Mouse (Mus musculus) liver, postnatal 0 days (tissue): ENCODE data around the gene Max. TPM values are rescaled to one million over a fixed set of nuclear protein-coding genes. Genes with fewer than 3 reads are reported as not detected.

Experiments used
- ATAC-seq: fragments of 200-750 bp; cut with Nextera tagmentation; 2 replicates; pipeline ENCODE4 v1.8.0; 2017; ENCODE audit warnings: mild to moderate bottlenecking, moderate library complexity
- DNase-seq: peaks from one replicate; pipeline ENCODE4 v3.0.0-alpha.2; 2016
- H3K27ac ChIP-seq: fragments of 300-500 bp; sonication (generic); 2 replicates; pipeline ENCODE4 v1.5.1; 2014; ENCODE audit warnings: antibody characterized with exemption, moderate library complexity, mild to moderate bottlenecking, low read depth
- H3K27me3 ChIP-seq: fragments of 300-500 bp; sonication (generic); 2 replicates; pipeline ENCODE4 v1.6.1; 2014; ENCODE audit warnings: low read length, control low read depth, mixed read lengths; ENCODE audit not compliant: insufficient read depth
- H3K36me3 ChIP-seq: fragments of 300-500 bp; sonication (generic); replicated peaks from 2 replicates; pipeline ENCODE4 v1.6.1; 2014; ENCODE audit warnings: mild to moderate bottlenecking, control low read depth, low read length, moderate library complexity, mixed read lengths; ENCODE audit not compliant: insufficient read depth
- H3K4me1 ChIP-seq: fragments of 300-500 bp; sonication (generic); 2 replicates; pipeline ENCODE4 v1.6.1; 2014; ENCODE audit warnings: antibody characterized with exemption, mild to moderate bottlenecking, control low read depth; ENCODE audit not compliant: insufficient read depth
- H3K4me2 ChIP-seq: fragments of 300-500 bp; sonication (generic); 2 replicates; pipeline ENCODE4 v1.6.1; 2014; ENCODE audit warnings: low read depth, mild to moderate bottlenecking, low read length, moderate library complexity, mixed read lengths
- H3K4me3 ChIP-seq: fragments of 300-500 bp; sonication (generic); 2 replicates; pipeline ENCODE4 v1.5.1; 2014; ENCODE audit warnings: low read depth, low read length
- H3K9ac ChIP-seq: fragments of 300-500 bp; sonication (generic); replicated peaks from 2 replicates; pipeline ENCODE4 v1.6.1; 2014; ENCODE audit warnings: mild to moderate bottlenecking, moderate library complexity
- H3K9me3 ChIP-seq: fragments of 300-500 bp; sonication (generic); 2 replicates; pipeline ENCODE4 v1.6.1; 2016; ENCODE audit warnings: mild to moderate bottlenecking, control low read depth, low read length, mixed read lengths
- CTCF ChIP-seq: sonication (generic); IDR thresholded peaks from 2 replicates; pipeline ENCODE4 v1.5.1; 2016; ENCODE audit warnings: antibody characterized with exemption, low read depth
- EP300 ChIP-seq: IDR thresholded peaks from 2 replicates; pipeline ENCODE4 v1.6.1; 2016; ENCODE audit warnings: antibody characterized with exemption, low read depth, mild to moderate bottlenecking
- WGBS: fragments of 180-500 bp; shearing (Covaris S2); extraction: QIAGEN DNeasy Blood & Tissue Kit; methylation state at CpG from one replicate; pipeline ENCODE4 v1.1.7; 2014; ENCODE audit not compliant: insufficient replicate concordance; 5-methylcytosine and 5-hydroxymethylcytosine counted together
- polyA plus RNA-seq: library from polyadenylated mRNA; unstranded; fragments of >200 nt; fragmentation: Nextera tagmentation; extraction: Ambion mirVana; gene quantifications from 2 replicates; pipeline ENCODE4 v1.2.1, GENCODE M21; 2015

Gene Max
- polyA plus RNA-seq, 1 experiment from 2014 or later, result 7.1 TPM

GRCm38 (mm10) chr12:76910258-76910940 lies 51.6 kb downstream of the Max start:
- H3K4me3 ChIP-seq, result peak overlapping the region; percentile 59
- peaks cover 19% of the 10 kb centered on the region for H3K4me1 ChIP-seq
- TF ChIP-seq EP300 (peak; percentile 68), CTCF (no peak)

DNA sequence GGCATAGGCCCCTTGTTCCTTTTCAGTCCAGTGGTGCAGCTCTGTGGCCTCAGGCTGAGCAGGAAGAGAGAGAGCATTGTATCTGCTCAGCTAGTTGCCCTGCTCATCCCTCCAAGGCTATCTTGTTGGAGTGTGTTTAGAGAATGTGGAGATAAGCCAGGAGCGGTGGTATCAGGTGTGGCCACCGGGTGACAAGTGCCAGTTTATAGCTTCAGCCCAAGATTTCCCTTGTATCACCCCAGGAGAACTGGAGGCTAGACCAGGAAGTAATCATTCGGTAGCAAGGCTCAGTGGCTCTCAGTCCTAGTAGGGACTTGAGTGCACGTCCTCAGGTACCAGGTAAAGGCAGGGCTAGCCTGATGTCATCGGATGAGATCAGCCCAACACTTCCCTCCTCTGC lies 52.8 kb downstream of the Max start:
- TF ChIP-seq EP300, result peak; percentile 97
- TF ChIP-seq CTCF, result no peak
- DNase-seq, result peak; percentile 64
- peak overlapping the region; percentile 88 for H3K27ac ChIP-seq
- H3K27me3 ChIP-seq, result no peaks in the 10 kb centered on the region
- peaks cover 8% of the 10 kb centered on the region for H3K36me3 ChIP-seq
- peak; percentile 89 for ATAC-seq
- H3K9me3 ChIP-seq, result no peaks in the 10 kb centered on the region
- 49% methylated on average over 5 of the region's 5 CpGs for WGBS
- H3K9ac ChIP-seq, result peak overlapping the region; percentile 65
- H3K4me3 ChIP-seq, result peak overlapping the region; percentile 59
- H3K4me2 ChIP-seq, result peak overlapping the region; percentile 68
- H3K4me1 ChIP-seq, result peaks cover 19% of the 10 kb centered on the region

More at GRCm38 (mm10) chr12:76910258-76910940, 51.6 kb downstream of the Max start:
- Histone ChIP-seq H3K27ac (peak overlapping the region; percentile 88), H3K27me3 (no peaks in the 10 kb centered on the region), H3K9ac (peak overlapping the region; percentile 65), H3K36me3 (peaks cover 12% of the 10 kb centered on the region), H3K4me2 (peak overlapping the region; percentile 68), H3K9me3 (no peaks in the 10 kb centered on the region)
- DNase-seq (peak; percentile 67), ATAC-seq (peak; percentile 81)
- 77% methylated on average over 11 of the region's 11 CpGs for WGBS

DNA sequence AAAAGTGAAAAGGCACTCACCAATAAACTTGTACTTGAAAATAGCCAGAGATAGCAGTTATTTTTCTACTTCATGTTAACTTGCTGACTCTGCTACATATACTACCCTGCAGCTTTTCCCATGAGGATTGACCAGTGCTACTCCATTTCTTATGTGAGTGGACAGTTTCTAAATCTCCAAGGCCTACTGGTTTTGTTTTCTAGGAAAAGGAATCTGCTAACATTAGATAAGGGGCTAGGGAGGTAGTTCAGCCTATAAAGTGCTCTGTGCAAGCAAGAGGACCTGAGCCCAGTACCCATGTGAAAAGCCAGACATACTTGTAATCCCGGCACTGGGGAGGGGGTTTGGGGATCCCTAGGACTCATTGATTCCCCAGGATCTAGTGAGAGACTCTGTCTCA lies 55.7 kb downstream of the Max start:
- peaks cover 19% of the 10 kb centered on the region for H3K4me1 ChIP-seq
- TF ChIP-seq CTCF (no peak), EP300 (peak; percentile 69)
- DNase-seq, result no peak
- H3K4me2 ChIP-seq, result peak overlapping the region; percentile 68; the same call in 1 of the 2 replicates
- peaks cover 9% of the 10 kb centered on the region; the same call in 1 of the 2 replicates for H3K36me3 ChIP-seq
- H3K9me3 ChIP-seq, result no peaks in the 10 kb centered on the region
- no peaks in the 10 kb centered on the region for H3K27me3 ChIP-seq
- WGBS, result 64% methylated on average over 1 of the region's 1 CpGs
- ATAC-seq, result no peak
- 0 out of 2 replicates have a peak overlapping the region, but pooled peaks have one; percentile 31 for H3K27ac ChIP-seq
- no peak overlapping the region for H3K9ac ChIP-seq
- no peak overlapping the region for H3K4me3 ChIP-seq

DNA sequence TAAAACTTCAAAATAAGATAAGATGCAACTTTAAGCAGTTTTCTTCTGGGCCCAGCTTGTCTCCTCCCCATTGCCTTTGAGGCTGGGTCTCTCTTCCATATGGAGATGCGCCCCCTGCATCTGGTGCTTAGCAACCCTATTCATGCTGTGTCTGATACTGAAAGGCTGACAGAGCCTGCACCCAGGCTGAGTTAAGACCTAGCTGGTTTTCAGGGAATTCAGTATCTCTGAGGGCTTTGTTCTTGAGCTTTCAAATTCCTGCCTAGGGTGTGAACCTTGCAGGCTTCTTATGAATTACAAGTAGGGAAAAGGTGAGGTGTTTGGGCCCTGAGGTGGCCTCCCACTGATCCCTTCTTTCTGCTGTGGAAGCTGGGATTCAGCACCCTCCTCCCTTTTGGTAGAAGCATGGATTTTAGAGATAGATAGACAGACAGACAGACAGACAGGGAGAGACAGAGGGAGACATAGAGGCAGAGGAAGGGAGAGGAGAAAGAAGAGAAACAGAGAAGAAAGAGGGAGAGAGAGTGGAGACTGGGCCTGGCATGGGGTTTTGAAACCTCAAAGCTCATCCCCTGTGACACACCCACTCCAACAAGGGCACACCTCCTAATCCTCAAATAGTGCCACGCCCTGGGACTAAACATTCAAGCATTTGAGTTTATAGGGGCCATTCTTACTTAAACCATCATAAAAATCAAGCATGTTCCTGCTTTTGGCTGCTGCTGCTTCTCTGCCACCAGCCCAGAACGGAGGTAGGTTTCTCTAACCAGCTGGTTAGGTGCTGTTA lies 60.3 kb downstream of the Max start:
- H3K4me3 ChIP-seq, result no peak overlapping the region
- H3K9ac ChIP-seq, result no peak overlapping the region
- no peak overlapping the region for H3K4me2 ChIP-seq
- DNase-seq (no peak), ATAC-seq (no peak)
- H3K36me3 ChIP-seq, result peaks cover 5% of the 10 kb centered on the region
- H3K4me1 ChIP-seq, result peaks cover 4% of the 10 kb centered on the region
- H3K27me3 ChIP-seq, result no peaks in the 10 kb centered on the region
- H3K9me3 ChIP-seq, result no peaks in the 10 kb centered on the region
- 83% methylated on average over 3 of the region's 3 CpGs for WGBS
- no peak overlapping the region for H3K27ac ChIP-seq
- no peak for TF ChIP-seq EP300
- TF ChIP-seq CTCF, result no peak

- ATAC-seq, result no peak
- Histone ChIP-seq H3K4me3 (no peak overlapping the region), H3K36me3 (peaks cover 5% of the 10 kb centered on the region), H3K4me2 (no peak overlapping the region), H3K9ac (no peak overlapping the region), H3K27me3 (no peaks in the 10 kb centered on the region), H3K4me1 (no peaks in the 10 kb centered on the region), H3K27ac (no peak overlapping the region), H3K9me3 (no peaks in the 10 kb centered on the region)
- TF ChIP-seq EP300, result no peak
- TF ChIP-seq CTCF, result no peak
- DNase-seq, result no peak
- 90% methylated on average over 10 of the region's 10 CpGs for WGBS
These were observed 62.6 kb downstream of the Max start for GRCm38 (mm10) chr12:76899261-76899975.

DNA sequence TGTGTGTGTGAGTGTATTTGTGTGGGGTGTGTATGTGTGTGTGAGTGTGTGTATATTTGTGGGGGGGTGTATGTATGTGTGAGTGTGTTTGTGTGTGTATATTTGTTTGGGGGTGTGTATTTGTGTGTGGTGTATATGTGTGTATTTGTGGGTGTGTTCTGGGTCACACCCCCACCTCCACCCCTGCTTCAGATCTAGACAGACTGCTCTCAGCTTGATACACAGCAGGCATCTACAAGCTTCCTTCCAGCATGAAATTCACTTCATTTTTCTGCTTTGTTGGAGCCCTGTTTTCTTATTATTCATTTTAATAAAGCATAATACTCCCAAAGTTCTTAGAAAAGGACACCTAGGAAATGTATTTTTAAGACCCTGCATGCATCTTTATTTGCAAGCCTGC lies 63.9 kb downstream of the Max start:
- Histone ChIP-seq H3K4me2 (no peak overlapping the region), H3K36me3 (peaks cover 5% of the 10 kb centered on the region), H3K27me3 (no peaks in the 10 kb centered on the region), H3K9ac (no peak overlapping the region), H3K4me3 (no peak overlapping the region), H3K27ac (no peak overlapping the region), H3K4me1 (no peaks in the 10 kb centered on the region), H3K9me3 (no peaks in the 10 kb centered on the region)
- no peak for ATAC-seq
- no peak for DNase-seq
- TF ChIP-seq CTCF, result no peak
